Mouse (Mus musculus) E14TG2a.4 (cell line): Measurements from ENCODE around the gene Ppp1r16b.

Experiments used
- H3K27me3 ChIP-seq: 2 replicates; pipeline ENCODE4 v1.6.1; 2014; ENCODE audit warnings: low read length, control low read depth; ENCODE audit not compliant: insufficient read depth
- H3K36me3 ChIP-seq: 2 replicates; pipeline ENCODE4 v1.6.1; 2014; ENCODE audit warnings: low read length, control low read depth; ENCODE audit not compliant: insufficient read depth
- H3K4me1 ChIP-seq: replicated peaks from 2 replicates; pipeline ENCODE4 v1.6.1; 2014; ENCODE audit warnings: low read depth, low read length, control low read depth
- H3K4me3 ChIP-seq: replicated peaks from 2 replicates; pipeline ENCODE4 v1.5.1; 2014; ENCODE audit warnings: mild to moderate bottlenecking, low read length
- H3K9me3 ChIP-seq: 2 replicates; pipeline ENCODE4 v1.6.1; 2014; ENCODE audit warnings: low read length, control low read depth
- CTCF ChIP-seq: conservative IDR thresholded peaks from 2 replicates; pipeline ENCODE4 v1.5.1; 2014; ENCODE audit warnings: low read length
- NANOG ChIP-seq: IDR thresholded peaks from 2 replicates; pipeline ENCODE4 v1.6.1; 2014; ENCODE audit warnings: borderline replicate concordance, low read length, mixed read lengths
- POU5F1 ChIP-seq: IDR thresholded peaks from 2 replicates; pipeline ENCODE4 v1.6.1; 2014; ENCODE audit warnings: low read length, borderline replicate concordance

Gene Ppp1r16b

GRCm38 (mm10) chr2:158738591-158738990, 73.4 kb downstream of the Ppp1r16b start:
- Histone ChIP-seq H3K9me3 (no peaks in the 10 kb centered on the region), H3K4me3 (no peak overlapping the region), H3K4me1 (no peaks in the 10 kb centered on the region), H3K27me3 (peaks cover 6% of the 10 kb centered on the region; the same call in 1 of the 2 replicates), H3K36me3 (no peaks in the 10 kb centered on the region)
- no peak for TF ChIP-seq POU5F1
- no peak for TF ChIP-seq CTCF
- TF ChIP-seq NANOG: no peak

- TF ChIP-seq CTCF: no peak
- no peak for TF ChIP-seq POU5F1
- H3K27me3 ChIP-seq: peaks cover 3% of the 10 kb centered on the region; the same call in 1 of the 2 replicates
- no peaks in the 10 kb centered on the region for H3K9me3 ChIP-seq
- no peaks in the 10 kb centered on the region for H3K4me1 ChIP-seq
- no peak overlapping the region for H3K4me3 ChIP-seq
- no peaks in the 10 kb centered on the region for H3K36me3 ChIP-seq
Measured at GRCm38 (mm10) chr2:158739113-158739512, 73.9 kb downstream of the Ppp1r16b start.

- H3K4me3 ChIP-seq: no peak overlapping the region
- no peak for TF ChIP-seq POU5F1
- TF ChIP-seq NANOG: no peak
- no peak for TF ChIP-seq CTCF
- no peaks in the 10 kb centered on the region for H3K9me3 ChIP-seq
- peaks cover 11% of the 10 kb centered on the region; the same call in 1 of the 2 replicates for H3K27me3 ChIP-seq
- no peaks in the 10 kb centered on the region; the same call in 1 of the 2 replicates for H3K4me1 ChIP-seq
- H3K36me3 ChIP-seq: no peaks in the 10 kb centered on the region
Measured at GRCm38 (mm10) chr2:158741011-158741501, 75.9 kb downstream of the Ppp1r16b start.

- Histone ChIP-seq H3K4me3 (no peak overlapping the region), H3K36me3 (no peaks in the 10 kb centered on the region), H3K27me3 (peaks cover 11% of the 10 kb centered on the region; the same call in 1 of the 2 replicates), H3K4me1 (no peaks in the 10 kb centered on the region; the same call in 1 of the 2 replicates), H3K9me3 (no peaks in the 10 kb centered on the region)
- no peak for TF ChIP-seq POU5F1
- TF ChIP-seq CTCF: peak; percentile 63
- no peak for TF ChIP-seq NANOG
Measured at GRCm38 (mm10) chr2:158742431-158742830, 77.2 kb downstream of the Ppp1r16b start.

DNA sequence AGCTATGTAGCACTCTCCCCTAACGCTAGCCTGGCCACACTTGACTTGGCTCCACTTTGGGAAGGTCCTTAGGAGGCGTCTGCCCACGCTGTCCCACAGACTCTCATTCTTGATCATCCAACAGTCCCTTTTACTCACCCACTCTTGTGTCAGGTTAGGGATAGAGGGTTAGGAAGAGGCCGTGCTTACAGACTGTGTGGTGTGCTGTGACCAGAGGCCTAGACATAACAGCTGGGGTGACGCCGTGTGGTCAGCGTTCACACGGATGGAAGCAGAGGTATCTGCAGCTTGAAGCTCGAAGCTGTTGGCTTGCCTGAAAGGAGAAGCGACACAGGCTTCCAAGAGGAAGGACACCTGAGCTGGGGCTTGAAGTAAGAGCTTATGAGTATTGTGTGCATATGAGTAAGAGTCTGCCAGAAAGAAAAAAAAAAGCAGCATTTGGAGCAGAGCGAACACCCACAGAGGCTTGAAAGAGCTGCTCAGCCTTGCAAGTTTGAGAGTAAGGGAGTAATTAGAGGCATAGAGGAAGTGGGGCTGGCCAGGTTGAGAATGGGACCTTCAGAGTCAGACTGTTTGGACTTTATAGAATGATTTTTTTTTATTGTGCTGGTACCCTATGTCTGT, 78.4 kb downstream of the Ppp1r16b start:
- Histone ChIP-seq H3K27me3 (peaks cover 17% of the 10 kb centered on the region; the same call in 1 of the 2 replicates), H3K9me3 (no peaks in the 10 kb centered on the region), H3K36me3 (no peaks in the 10 kb centered on the region), H3K4me1 (no peaks in the 10 kb centered on the region; the same call in 1 of the 2 replicates), H3K4me3 (no peak overlapping the region)
- TF ChIP-seq POU5F1 (no peak), CTCF (no peak), NANOG (no peak)

GRCm38 (mm10) chr2:158745049-158745482, 79.9 kb downstream of the Ppp1r16b start:
- Histone ChIP-seq H3K4me3 (no peak overlapping the region), H3K4me1 (no peaks in the 10 kb centered on the region; the same call in 1 of the 2 replicates), H3K27me3 (peaks cover 17% of the 10 kb centered on the region; the same call in 1 of the 2 replicates), H3K9me3 (no peaks in the 10 kb centered on the region), H3K36me3 (no peaks in the 10 kb centered on the region)
- TF ChIP-seq NANOG: no peak
- TF ChIP-seq POU5F1: no peak
- peak; percentile 97 for TF ChIP-seq CTCF

DNA sequence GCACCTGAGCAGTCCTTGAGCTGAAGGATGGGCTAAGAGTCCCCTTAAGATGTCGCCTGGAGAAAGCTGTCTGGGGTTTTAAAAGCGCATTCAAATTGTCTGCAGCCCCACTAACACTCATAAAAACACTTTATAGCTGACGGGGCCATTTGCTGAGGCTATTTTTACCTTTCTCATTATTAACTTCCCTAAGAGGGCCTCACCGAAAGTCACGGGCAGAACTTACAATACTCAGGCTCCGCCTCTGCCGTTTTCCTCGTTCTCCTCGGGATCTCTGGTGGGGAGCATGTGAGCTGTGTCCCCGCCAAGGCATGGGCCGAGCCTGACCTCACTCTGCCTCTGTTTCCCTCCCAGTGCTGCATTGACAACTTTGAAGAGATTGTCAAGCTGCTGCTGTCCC, 81.0 kb downstream of the Ppp1r16b start:
- no peaks in the 10 kb centered on the region for H3K9me3 ChIP-seq
- H3K27me3 ChIP-seq: peaks cover 15% of the 10 kb centered on the region; the same call in 1 of the 2 replicates
- TF ChIP-seq POU5F1 (no peak), CTCF (no peak), NANOG (no peak)
- H3K4me3 ChIP-seq: no peak overlapping the region
- no peaks in the 10 kb centered on the region; the same call in 1 of the 2 replicates for H3K4me1 ChIP-seq
- no peaks in the 10 kb centered on the region for H3K36me3 ChIP-seq

- Histone ChIP-seq H3K9me3 (0 out of 2 replicates have a peak, but pooled peaks cover 6% of the 10 kb centered on the region), H3K4me1 (no peaks in the 10 kb centered on the region; the same call in 1 of the 2 replicates), H3K4me3 (no peak overlapping the region), H3K27me3 (peaks cover 24% of the 10 kb centered on the region), H3K36me3 (no peaks in the 10 kb centered on the region)
- TF ChIP-seq NANOG: no peak
- no peak for TF ChIP-seq POU5F1
- TF ChIP-seq CTCF: no peak
Measured at GRCm38 (mm10) chr2:158749366-158749765, 84.2 kb downstream of the Ppp1r16b start.

- H3K36me3 ChIP-seq: no peaks in the 10 kb centered on the region
Measured at GRCm38 (mm10) chr2:158760231-158760630, 95.0 kb downstream of the Ppp1r16b start.

More at GRCm38 (mm10) chr2:158760231-158760630, 95.0 kb downstream of the Ppp1r16b start:
- Histone ChIP-seq H3K4me1 (0 out of 2 replicates have a peak, but pooled peaks cover 7% of the 10 kb centered on the region), H3K27me3 (peaks cover 12% of the 10 kb centered on the region), H3K9me3 (no peaks in the 10 kb centered on the region), H3K4me3 (no peak overlapping the region)
- TF ChIP-seq CTCF: no peak
